Mouse (Mus musculus) c-Kit-positive CD71-positive TER-119-positive erythroid progenitor cells, embryonic 14.5 days (primary cell): ENCODE measurements around the gene Cntnap3.

ENCODE experiments used
- DNase-seq: peaks from one replicate; pipeline ENCODE4 v3.0.0-alpha.2; 2013; ENCODE audit warnings: low spot score

Cntnap3 gene

GRCm38 (mm10) chr13:64903585-64904208 lies at the start of gene Cntnap3:
TSS of gene Cntnap3 (minus strand) at chr13:64903955.
- no peak for DNase-seq

GRCm38 (mm10) chr13:64917191-64917590 lies 13.4 kb upstream of the Cntnap3 start, which contains the start of gene Spata31:
TSS of gene Spata31 (plus strand) at chr13:64917406.
- no peak for DNase-seq

- DNase-seq = no peak
These were observed 623 bp downstream of the Cntnap3 start for GRCm38 (mm10) chr13:64903132-64903531.

- no peak for DNase-seq
These were observed 38.4 kb downstream of the Cntnap3 start for GRCm38 (mm10) chr13:64865397-64865796.

GRCm38 (mm10) chr13:64824856-64825255 lies 78.9 kb downstream of the Cntnap3 start:
- peak; percentile 42 for DNase-seq

GRCm38 (mm10) chr13:64745383-64745782 lies 158.4 kb downstream of the Cntnap3 start:
- DNase-seq = no peak

- DNase-seq = no peak
These were observed 171.5 kb downstream of the Cntnap3 start for GRCm38 (mm10) chr13:64732244-64732643.

- no peak for DNase-seq
These were observed 187.0 kb downstream of the Cntnap3 start for GRCm38 (mm10) chr13:64716791-64717190.

GRCm38 (mm10) chr13:64692463-64692862 lies 211.3 kb downstream of the Cntnap3 start:
- DNase-seq = no peak
